Mouse (Mus musculus) limb, embryonic 10.5 days (tissue): ENCODE measurements around the gene Cds1. TPM values are rescaled to one million over a fixed set of nuclear protein-coding genes. Genes with fewer than 3 reads are reported as not detected.
"Not testable (repeated sequence)": the region's sequence is repeated elsewhere in the genome, so short reads cannot be mapped to it uniquely, and the experiment has no call there.

ENCODE experiments used
- DNase-seq: peaks from one replicate; pipeline ENCODE4 v3.0.0-alpha.2; 2017; ENCODE audit warnings: low spot score
- H3K27ac ChIP-seq: fragments of 300-500 bp; sonication (generic); 2 replicates; pipeline ENCODE4 v1.5.1; 2016; ENCODE audit warnings: mild to moderate bottlenecking
- H3K27me3 ChIP-seq: fragments of 300-500 bp; sonication (generic); 2 replicates; pipeline ENCODE4 v1.6.1; 2016; ENCODE audit warnings: low read depth, mild to moderate bottlenecking; ENCODE audit not compliant: poor library complexity, severe bottlenecking
- H3K36me3 ChIP-seq: fragments of 300-500 bp; sonication (generic); 2 replicates; pipeline ENCODE4 v1.6.1; 2016; ENCODE audit warnings: mild to moderate bottlenecking, moderate library complexity
- H3K4me1 ChIP-seq: fragments of 300-500 bp; sonication (generic); 2 replicates; pipeline ENCODE4 v1.6.1; 2016
- H3K4me3 ChIP-seq: fragments of 300-500 bp; sonication (generic); 2 replicates; pipeline ENCODE4 v1.5.1; 2016; ENCODE audit warnings: mild to moderate bottlenecking, moderate library complexity
- H3K9me3 ChIP-seq: fragments of 300-500 bp; sonication (generic); replicated peaks from 2 replicates; pipeline ENCODE4 v1.6.1; 2016; ENCODE audit warnings: mild to moderate bottlenecking
- WGBS: fragments of 180-500 bp; shearing (Covaris S2); methylation state at CpG from one replicate; pipeline ENCODE4 v1.1.7; 2016; 5-methylcytosine and 5-hydroxymethylcytosine counted together
- polyA plus RNA-seq: library from polyadenylated mRNA; unstranded; fragments of >200 nt; fragmentation: Nextera tagmentation; extraction: Ambion mirVana; gene quantifications from 2 replicates; pipeline ENCODE4 v1.2.1, GENCODE M21; 2016

The Cds1 gene
- polyA plus RNA-seq, 1 experiment from 2014 or later = 0.68 TPM

DNA sequence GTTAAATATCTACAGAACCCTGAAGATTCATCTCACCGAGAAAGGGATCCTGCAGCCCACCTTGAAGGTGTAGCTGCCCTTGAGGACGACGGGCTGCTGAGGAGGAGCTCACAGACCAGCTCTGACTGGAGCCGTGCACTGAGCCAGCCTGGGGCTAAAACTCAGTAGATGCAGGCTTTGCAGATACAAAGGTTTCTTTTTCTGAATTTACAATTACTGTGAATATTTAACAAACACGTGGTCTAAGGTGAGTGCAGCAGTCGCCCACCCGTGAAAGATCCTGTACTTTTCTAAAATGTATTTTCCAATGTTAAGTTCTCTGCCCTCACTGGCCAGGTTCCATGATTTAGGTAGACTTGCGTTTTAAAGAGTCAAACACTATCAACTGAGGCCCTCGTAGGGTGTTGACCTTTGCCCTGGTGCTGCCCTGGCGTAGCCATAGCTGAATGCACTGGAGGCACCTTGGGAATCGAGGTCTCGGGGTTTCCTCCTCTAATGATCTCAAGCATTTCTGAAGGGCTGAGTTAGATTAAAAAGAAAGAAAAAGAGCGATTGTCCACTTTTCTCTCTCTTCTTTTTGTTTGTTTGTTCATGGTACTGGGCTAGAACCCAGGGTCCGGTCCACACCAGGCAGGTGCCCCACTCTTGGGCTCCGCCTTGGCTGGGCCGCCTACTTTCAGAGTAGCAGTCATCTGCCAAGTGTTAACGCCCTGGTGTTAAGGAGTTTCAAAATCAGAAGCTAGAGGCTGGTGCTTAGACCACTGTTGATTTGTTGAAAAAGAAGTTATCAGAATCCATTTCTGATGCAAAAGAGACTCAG lies 56.8 kb downstream of the Cds1 start:
- H3K4me1 ChIP-seq = peaks cover 50% of the 10 kb centered on the region
- H3K36me3 ChIP-seq = no peaks in the 10 kb centered on the region
- no peak overlapping the region for H3K27ac ChIP-seq
- WGBS = 63% methylated on average over 17 of the region's 17 CpGs
- no peak overlapping the region for H3K4me3 ChIP-seq
- peaks cover 45% of the 10 kb centered on the region for H3K27me3 ChIP-seq
- no peak for DNase-seq
- no peaks in the 10 kb centered on the region for H3K9me3 ChIP-seq

DNA sequence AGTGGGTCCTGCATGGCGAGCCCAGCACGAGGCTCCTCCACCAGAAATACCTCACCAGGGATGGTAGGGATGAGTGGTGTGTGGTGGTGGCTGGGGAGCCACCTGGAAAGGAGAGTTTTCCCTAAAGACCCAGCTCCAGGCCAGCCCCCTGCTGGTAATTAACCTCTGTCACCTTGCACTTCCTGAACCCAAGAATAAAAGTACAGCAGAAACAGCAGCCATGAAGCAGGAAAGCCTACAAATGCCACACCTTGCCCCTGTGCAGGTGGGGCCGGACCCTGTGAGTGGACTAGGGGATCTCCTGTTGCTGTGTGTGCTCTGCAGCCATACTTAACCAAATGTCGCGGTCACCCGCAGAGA lies 57.4 kb downstream of the Cds1 start:
- no peak for DNase-seq
- Histone ChIP-seq H3K9me3 (no peaks in the 10 kb centered on the region), H3K27ac (no peak overlapping the region), H3K4me1 (peaks cover 56% of the 10 kb centered on the region), H3K36me3 (no peaks in the 10 kb centered on the region), H3K4me3 (no peak overlapping the region), H3K27me3 (peaks cover 51% of the 10 kb centered on the region)
- WGBS = 39% methylated on average over 6 of the region's 6 CpGs

DNA sequence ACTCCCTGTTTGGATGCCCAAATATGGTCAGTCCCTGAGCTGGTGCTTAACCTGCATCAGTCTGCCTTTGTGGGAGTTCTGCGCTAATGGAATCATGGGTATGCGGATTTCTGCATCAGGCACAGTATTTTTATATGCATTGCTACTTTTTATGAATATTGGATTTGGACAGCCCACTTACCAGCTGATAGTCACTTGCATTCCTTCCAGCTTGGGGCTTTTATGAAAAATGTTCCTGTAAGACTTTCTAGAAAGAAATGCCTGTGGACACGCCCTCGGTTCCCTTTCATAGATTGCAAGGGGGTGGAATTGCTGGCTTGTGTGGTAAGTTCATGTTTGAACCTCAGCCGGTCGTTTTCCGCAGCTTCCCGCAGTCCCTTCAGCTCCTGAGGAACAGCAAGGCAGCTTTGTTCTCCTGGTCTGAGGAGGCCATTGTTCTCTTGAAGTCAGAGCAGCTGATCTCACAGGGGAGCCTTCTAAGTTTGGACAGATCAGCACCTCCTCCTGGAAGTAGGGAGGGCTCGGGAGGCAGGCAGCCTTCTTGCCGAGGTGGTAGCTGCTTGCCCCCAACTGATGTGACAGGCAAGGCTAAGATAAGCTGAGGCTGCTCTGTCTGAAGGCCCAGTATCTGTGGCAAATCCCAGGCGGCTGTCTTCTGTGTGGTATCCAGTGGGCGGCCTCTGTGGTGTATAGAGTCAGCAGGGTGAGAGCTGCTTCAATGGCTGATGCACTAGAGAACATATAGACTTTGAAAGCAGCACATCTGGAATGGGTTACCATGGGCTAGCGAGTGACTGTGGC lies 60.4 kb downstream of the Cds1 start:
- H3K9me3 ChIP-seq = no peaks in the 10 kb centered on the region
- H3K4me1 ChIP-seq = peaks cover 49% of the 10 kb centered on the region
- peaks cover 44% of the 10 kb centered on the region for H3K27me3 ChIP-seq
- H3K4me3 ChIP-seq = no peak overlapping the region
- H3K27ac ChIP-seq = peak overlapping the region; percentile 46; the same call in 1 of the 2 replicates
- H3K36me3 ChIP-seq = no peaks in the 10 kb centered on the region
- WGBS = 28% methylated on average over 13 of the region's 13 CpGs
- DNase-seq = peak; percentile 45

DNA sequence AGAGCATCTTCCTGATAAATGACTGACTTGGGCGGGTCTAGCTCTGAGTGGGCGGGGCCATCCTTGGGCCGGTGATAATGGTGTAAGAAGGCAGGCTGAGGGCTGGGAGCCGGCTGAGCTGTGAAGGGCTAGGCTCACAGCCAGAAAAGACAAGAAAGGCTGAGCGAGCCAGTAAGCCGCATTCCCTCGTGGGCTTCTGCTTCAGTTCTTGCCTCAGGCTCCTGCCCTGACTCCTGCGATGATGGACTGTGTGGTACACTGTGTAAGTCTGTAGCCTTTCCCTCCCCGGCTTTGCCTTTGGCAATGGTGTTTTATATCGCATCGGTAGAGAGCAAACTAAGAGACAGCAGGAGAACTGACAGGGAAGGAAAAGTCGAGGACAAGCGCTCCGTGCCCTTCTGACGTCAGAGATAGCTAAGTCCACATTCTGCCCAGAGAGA lies 61.6 kb downstream of the Cds1 start:
- H3K4me3 ChIP-seq = peak overlapping the region; percentile 27
- 10% methylated on average over 15 of the region's 15 CpGs for WGBS

DNA sequence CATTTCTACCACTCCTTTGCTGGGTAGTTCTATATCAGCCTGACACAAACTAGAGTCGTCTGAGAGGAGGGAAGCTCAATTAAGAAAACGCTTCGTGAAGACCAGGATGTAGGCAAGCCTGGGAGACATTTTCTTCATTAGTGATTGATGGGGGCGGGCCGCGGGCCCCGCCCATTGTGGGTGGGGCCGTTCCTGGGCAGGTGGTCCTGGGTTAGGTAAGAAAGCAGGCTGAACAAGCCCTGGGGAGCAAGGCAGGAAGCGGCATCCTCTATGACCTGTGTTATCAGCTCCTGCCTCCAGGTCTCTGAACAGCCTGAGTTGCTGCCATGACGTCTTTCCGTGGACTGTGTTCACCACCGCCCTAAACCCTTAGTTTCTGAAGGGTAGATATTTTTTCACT lies 62.5 kb downstream of the Cds1 start:
- peaks cover 28% of the 10 kb centered on the region for H3K4me1 ChIP-seq
- H3K36me3 ChIP-seq = peaks cover 8% of the 10 kb centered on the region; the same call in 1 of the 2 replicates
- H3K27ac ChIP-seq = no peak overlapping the region
- no peak overlapping the region for H3K4me3 ChIP-seq
- peaks cover 34% of the 10 kb centered on the region for H3K27me3 ChIP-seq
- 29% methylated on average over 12 of the region's 12 CpGs for WGBS
- H3K9me3 ChIP-seq = no peaks in the 10 kb centered on the region
- no peak for DNase-seq

More for the DNA sequence above, 61.6 kb downstream of the Cds1 start:
- H3K36me3 ChIP-seq = peaks cover 2% of the 10 kb centered on the region; the same call in 1 of the 2 replicates
- no peaks in the 10 kb centered on the region for H3K9me3 ChIP-seq
- DNase-seq = peak; percentile 49
- H3K27ac ChIP-seq = no peak overlapping the region
- H3K27me3 ChIP-seq = peaks cover 34% of the 10 kb centered on the region
- H3K4me1 ChIP-seq = peaks cover 38% of the 10 kb centered on the region

DNA sequence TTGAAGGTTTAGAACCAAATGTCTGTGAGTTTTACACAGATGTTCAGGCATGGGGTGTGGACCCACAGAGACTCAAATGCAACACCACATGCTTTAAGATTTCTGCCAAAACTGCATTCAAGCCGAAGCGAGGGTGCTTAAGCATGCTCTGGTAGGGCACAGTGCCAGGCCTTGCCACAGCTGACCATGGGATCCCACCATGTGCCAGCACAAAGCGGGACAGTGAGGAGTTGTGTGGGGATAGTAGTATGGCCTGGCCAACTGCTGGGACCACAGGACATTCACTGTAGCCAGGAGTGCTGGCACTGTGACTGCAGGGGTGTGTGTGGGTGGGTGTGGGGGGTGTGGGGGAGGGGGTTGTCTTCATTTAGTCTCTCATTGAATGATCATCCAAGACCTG lies 64.0 kb downstream of the Cds1 start:
- peaks cover 24% of the 10 kb centered on the region for H3K27me3 ChIP-seq
- no peak for DNase-seq
- H3K4me3 ChIP-seq = no peak overlapping the region
- peaks cover 15% of the 10 kb centered on the region for H3K36me3 ChIP-seq
- peaks cover 25% of the 10 kb centered on the region for H3K4me1 ChIP-seq
- no peaks in the 10 kb centered on the region for H3K9me3 ChIP-seq
- H3K27ac ChIP-seq = no peak overlapping the region; the same call in 1 of the 2 replicates
- WGBS = 97% methylated on average over 3 of the region's 3 CpGs

DNA sequence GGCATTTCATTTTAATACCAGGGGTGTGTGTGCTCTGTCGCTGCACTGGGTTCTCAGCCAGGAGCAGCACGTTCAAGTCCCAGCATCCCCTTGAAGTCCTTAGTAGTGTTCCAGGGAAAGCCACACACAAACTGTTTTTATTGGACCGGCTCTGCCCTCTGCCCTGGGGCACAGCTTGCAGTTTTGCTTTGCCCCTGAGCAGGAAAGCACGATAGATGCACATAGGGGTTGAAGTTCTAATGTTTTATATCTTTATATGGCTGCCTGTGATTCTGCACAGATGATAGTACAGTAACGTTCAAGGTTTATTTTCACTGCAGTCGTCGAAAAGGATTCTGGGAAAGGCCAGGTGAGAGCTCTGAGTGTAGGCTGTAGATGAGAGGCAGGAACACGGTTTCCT lies 65.2 kb downstream of the Cds1 start:
- Histone ChIP-seq H3K36me3 (peaks cover 24% of the 10 kb centered on the region), H3K4me1 (peaks cover 19% of the 10 kb centered on the region), H3K9me3 (no peaks in the 10 kb centered on the region), H3K4me3 (no peak overlapping the region), H3K27ac (no peak overlapping the region), H3K27me3 (peaks cover 14% of the 10 kb centered on the region)
- DNase-seq = no peak
- 87% methylated on average over 8 of the region's 8 CpGs for WGBS

DNA sequence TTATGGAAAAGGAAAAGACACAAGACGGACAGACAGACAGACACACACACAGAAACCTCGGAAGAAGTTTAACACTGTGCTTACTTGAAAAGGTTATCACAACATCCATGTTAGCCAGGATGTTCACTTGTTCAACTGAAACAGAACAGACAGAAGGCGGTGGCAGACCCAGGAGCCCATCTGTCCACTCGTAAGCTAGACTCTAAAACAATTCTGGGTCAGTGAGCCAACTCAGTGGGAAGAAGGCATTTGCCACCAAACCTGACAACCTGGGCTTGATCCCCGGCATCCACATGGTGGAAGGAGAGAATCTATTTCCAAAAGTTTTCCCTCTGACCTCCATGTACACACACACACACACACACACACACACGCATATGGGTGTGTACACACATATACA lies 67.1 kb downstream of the Cds1 start:
- Histone ChIP-seq H3K4me1 (peaks cover 5% of the 10 kb centered on the region; the same call in 1 of the 2 replicates), H3K9me3 (no peaks in the 10 kb centered on the region), H3K27ac (no peak overlapping the region), H3K36me3 (peaks cover 43% of the 10 kb centered on the region), H3K4me3 (no peak overlapping the region), H3K27me3 (peaks cover 5% of the 10 kb centered on the region)
- 91% methylated on average over 6 of the region's 6 CpGs for WGBS
- DNase-seq = no peak

DNA sequence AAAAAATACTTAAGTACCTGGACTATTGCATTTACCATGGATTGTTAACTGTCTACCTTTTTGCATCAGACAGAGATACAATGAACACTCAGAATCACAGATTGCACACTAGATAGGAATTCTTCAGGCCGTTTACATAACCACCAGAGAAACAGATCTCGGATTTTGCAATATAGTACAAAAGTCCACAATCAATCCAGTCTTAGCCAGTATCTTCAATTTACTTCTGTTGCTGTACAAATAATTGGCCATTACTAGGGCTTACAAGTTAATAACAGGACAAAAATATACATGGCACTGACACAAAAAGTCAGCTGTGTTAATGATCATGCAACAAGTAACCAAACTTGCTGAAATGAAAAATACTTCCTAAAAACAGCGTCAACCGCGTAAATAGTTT lies 68.1 kb downstream of the Cds1 start:
- Histone ChIP-seq H3K4me1 (no peaks in the 10 kb centered on the region), H3K27me3 (no peaks in the 10 kb centered on the region), H3K9me3 (no peaks in the 10 kb centered on the region), H3K36me3 (peaks cover 52% of the 10 kb centered on the region), H3K27ac (no peak overlapping the region), H3K4me3 (no peak overlapping the region)
- 95% methylated on average over 5 of the region's 5 CpGs for WGBS
- DNase-seq = no peak

DNA sequence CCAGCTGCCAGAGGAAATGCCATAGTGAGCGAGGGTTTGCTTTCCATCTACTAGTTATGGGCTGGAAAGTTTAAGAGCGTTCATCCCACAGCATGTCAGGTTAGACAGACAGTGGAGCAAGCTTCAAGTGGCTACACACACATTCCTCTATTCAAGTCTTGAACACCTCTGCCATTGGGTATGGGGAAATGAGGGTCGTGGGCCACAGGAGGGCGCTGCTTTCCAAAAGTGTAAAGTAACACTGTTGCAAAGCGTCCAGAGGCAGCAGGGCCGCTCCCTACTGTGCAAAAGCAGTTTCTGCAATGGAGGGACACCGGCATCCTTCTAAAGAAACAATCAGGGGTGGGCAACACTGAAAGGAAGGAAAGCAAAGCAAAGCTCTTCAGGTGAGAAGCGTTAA lies 68.9 kb downstream of the Cds1 start:
- H3K4me1 ChIP-seq = no peaks in the 10 kb centered on the region
- peaks cover 61% of the 10 kb centered on the region for H3K36me3 ChIP-seq
- H3K4me3 ChIP-seq = no peak overlapping the region
- H3K9me3 ChIP-seq = no peaks in the 10 kb centered on the region
- DNase-seq = no peak
- H3K27ac ChIP-seq = no peak overlapping the region
- 71% methylated on average over 8 of the region's 8 CpGs for WGBS
- H3K27me3 ChIP-seq = no peaks in the 10 kb centered on the region

DNA sequence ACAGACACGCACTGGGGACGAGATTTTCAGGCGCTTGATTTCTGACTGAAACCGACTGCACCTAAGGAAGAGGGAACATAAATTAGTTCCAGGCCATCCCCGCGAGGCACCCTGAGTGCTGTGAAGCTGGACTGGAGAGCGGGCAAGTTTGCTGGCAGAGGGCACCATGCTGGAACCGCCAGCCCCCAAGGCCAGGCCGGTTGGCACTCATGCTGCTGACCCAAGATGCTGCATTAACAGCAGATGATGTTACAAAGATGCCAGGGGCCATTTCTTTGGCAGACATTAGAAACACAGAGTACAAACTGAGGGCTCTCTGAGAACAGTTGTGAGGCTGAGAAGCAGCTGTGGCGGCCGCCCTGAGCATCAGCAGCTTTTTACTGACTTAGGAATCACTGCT lies 71.3 kb downstream of the Cds1 start:
- no peak overlapping the region for H3K27ac ChIP-seq
- no peak overlapping the region for H3K4me3 ChIP-seq
- no peaks in the 10 kb centered on the region for H3K27me3 ChIP-seq
- peaks cover 84% of the 10 kb centered on the region for H3K36me3 ChIP-seq
- 90% methylated on average over 11 of the region's 11 CpGs for WGBS
- no peak for DNase-seq
- H3K4me1 ChIP-seq = no peaks in the 10 kb centered on the region
- H3K9me3 ChIP-seq = no peaks in the 10 kb centered on the region

DNA sequence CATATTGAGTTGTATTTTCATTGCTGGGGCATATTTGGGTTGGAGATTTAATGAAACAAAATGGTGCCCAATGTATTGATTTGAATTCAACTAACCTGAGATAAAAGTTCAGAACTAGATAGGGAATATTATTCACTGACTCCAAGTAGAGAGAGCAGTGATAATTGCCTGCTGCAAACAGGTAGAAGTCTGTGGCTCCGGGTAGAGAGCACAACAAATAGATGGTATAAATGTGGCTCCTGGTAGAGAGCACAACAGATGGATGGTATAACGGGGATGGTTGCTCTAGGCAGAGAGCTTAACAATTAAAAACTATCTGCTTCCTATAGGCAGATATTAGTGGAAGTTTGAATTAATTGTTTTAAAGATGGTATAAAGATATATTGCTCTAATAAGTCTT lies 72.7 kb downstream of the Cds1 start:
- not testable (repeated sequence) for H3K27me3 ChIP-seq, H3K27ac ChIP-seq, DNase-seq, H3K9me3 ChIP-seq, H3K4me1 ChIP-seq, H3K4me3 ChIP-seq
- 96% methylated on average over 2 of the region's 2 CpGs for WGBS
- peaks cover 91% of the 10 kb centered on the region for H3K36me3 ChIP-seq

DNA sequence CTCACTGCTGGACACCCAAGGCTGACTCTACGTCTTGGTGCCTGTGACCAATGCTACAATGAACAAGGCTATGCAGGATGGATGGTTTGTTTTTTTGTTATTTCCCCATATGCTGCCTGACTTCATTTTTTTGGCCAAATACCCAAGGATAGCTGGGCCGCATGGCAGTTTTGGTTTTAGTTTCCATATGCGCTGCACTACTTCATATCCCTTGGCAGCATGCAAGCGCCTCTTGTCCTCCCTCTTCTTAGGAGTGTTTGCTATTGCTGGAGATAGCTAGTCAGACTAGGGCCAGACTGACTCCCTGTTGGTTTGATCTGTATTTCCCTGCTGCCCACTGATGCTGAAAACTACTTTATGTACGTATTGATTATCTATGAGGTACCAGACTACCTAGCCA lies 75.5 kb downstream of the Cds1 start:
- H3K4me1 ChIP-seq = no peaks in the 10 kb centered on the region
- H3K36me3 ChIP-seq = peaks cover 100% of the 10 kb centered on the region
- no peaks in the 10 kb centered on the region for H3K27me3 ChIP-seq
- no peak for DNase-seq
- H3K9me3 ChIP-seq = no peaks in the 10 kb centered on the region
- H3K27ac ChIP-seq = no peak overlapping the region
- 97% methylated on average over 5 of the region's 5 CpGs for WGBS
- no peak overlapping the region for H3K4me3 ChIP-seq
